Mouse (Mus musculus) midbrain, embryonic 11.5 days (tissue): ENCODE data around the gene Wfdc8. TPM values are rescaled to one million over a fixed set of nuclear protein-coding genes. Genes with fewer than 3 reads are reported as not detected.

Experiments used
- ATAC-seq: fragments of 200-750 bp; cut with Nextera tagmentation; 2 replicates; pipeline ENCODE4 v1.8.0; 2017; ENCODE audit warnings: moderate TSS enrichment, moderate library complexity; ENCODE audit not compliant: low FRiP score
- DNase-seq: peaks from one replicate; pipeline ENCODE4 v3.0.0; 2015; ENCODE audit warnings: low spot score; ENCODE audit errors: missing footprints
- H3K27ac ChIP-seq: fragments of 300-500 bp; sonication (generic); 2 replicates; pipeline ENCODE4 v1.5.1; 2014; ENCODE audit warnings: low read depth, low read length
- H3K27me3 ChIP-seq: fragments of 300-500 bp; sonication (generic); 2 replicates; pipeline ENCODE4 v1.6.1; 2014; ENCODE audit warnings: mild to moderate bottlenecking, low read length, moderate library complexity, mixed read lengths; ENCODE audit not compliant: control insufficient read depth, insufficient read depth
- H3K36me3 ChIP-seq: fragments of 300-500 bp; sonication (generic); 2 replicates; pipeline ENCODE4 v1.6.1; 2014; ENCODE audit warnings: mild to moderate bottlenecking, low read length, moderate library complexity, mixed read lengths; ENCODE audit not compliant: control insufficient read depth, insufficient read depth
- H3K4me1 ChIP-seq: fragments of 300-500 bp; sonication (generic); 2 replicates; pipeline ENCODE4 v1.6.1; 2014; ENCODE audit warnings: low read length; ENCODE audit not compliant: control insufficient read depth, insufficient read depth
- H3K4me2 ChIP-seq: fragments of 300-500 bp; sonication (generic); 2 replicates; pipeline ENCODE4 v1.6.1; 2014; ENCODE audit warnings: mild to moderate bottlenecking, moderate library complexity
- H3K4me3 ChIP-seq: fragments of 300-500 bp; sonication (generic); 2 replicates; pipeline ENCODE4 v1.5.1; 2014; ENCODE audit warnings: low read depth, low read length
- H3K9ac ChIP-seq: fragments of 300-500 bp; sonication (generic); 2 replicates; pipeline ENCODE4 v1.6.1; 2014; ENCODE audit warnings: low read length
- H3K9me3 ChIP-seq: fragments of 300-500 bp; sonication (generic); 2 replicates; pipeline ENCODE4 v1.6.1; 2016; ENCODE audit warnings: low read length; ENCODE audit not compliant: control insufficient read depth
- WGBS: fragments of 180-500 bp; shearing (Covaris S2); extraction: QIAGEN DNeasy Blood & Tissue Kit; methylation state at CpG from one replicate; pipeline ENCODE4 v1.1.7; 2014; 5-methylcytosine and 5-hydroxymethylcytosine counted together
- polyA plus RNA-seq: library from polyadenylated mRNA; unstranded; fragments of >200 nt; fragmentation: Nextera tagmentation; extraction: Ambion mirVana; gene quantifications from 2 replicates; pipeline ENCODE4 v1.2.1, GENCODE M21; 2014

The Wfdc8 gene
- polyA plus RNA-seq, 1 experiment from 2014 or later: not detected

DNA sequence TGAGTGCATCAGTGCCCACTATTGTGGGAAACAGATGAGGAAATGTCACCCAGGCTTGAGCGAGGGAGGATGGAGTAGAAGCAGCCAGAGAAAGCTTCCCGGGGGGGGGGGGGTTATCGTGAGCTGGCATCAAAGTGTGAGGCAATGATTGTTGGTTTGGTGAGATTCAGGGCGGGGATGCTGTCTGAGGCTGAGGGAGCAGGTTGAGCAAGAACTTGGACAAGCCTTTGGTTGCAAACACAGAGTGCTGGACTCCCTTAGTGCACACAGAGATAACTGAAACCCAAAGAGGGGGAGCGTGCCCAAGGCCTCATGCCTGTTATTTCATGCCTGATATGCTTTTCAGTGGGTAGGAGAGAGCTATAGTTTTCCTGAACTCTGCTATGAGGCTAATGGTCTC lies 46.0 kb downstream of the Wfdc8 start:
- Histone ChIP-seq H3K27ac (no peak overlapping the region), H3K36me3 (no peaks in the 10 kb centered on the region), H3K9me3 (no peaks in the 10 kb centered on the region), H3K4me2 (no peak overlapping the region), H3K27me3 (peaks cover 2% of the 10 kb centered on the region; the same call in 1 of the 2 replicates), H3K9ac (no peak overlapping the region), H3K4me1 (peaks cover 13% of the 10 kb centered on the region), H3K4me3 (no peak overlapping the region)
- ATAC-seq (no peak), DNase-seq (no peak)
- 92% methylated on average over 5 of the region's 5 CpGs for WGBS

- H3K4me3 ChIP-seq: no peak overlapping the region
- ATAC-seq (no peak), DNase-seq (no peak)
- WGBS: 81% methylated on average over 2 of the region's 2 CpGs
- H3K27ac ChIP-seq: no peak overlapping the region
- H3K36me3 ChIP-seq: no peaks in the 10 kb centered on the region
- H3K4me2 ChIP-seq: no peak overlapping the region
- no peak overlapping the region for H3K9ac ChIP-seq
- peaks cover 16% of the 10 kb centered on the region for H3K4me1 ChIP-seq
- H3K9me3 ChIP-seq: no peaks in the 10 kb centered on the region
- H3K27me3 ChIP-seq: peaks cover 6% of the 10 kb centered on the region; the same call in 1 of the 2 replicates
Measured at GRCm38 (mm10) chr2:164566997-164567396, 46.4 kb downstream of the Wfdc8 start.

DNA sequence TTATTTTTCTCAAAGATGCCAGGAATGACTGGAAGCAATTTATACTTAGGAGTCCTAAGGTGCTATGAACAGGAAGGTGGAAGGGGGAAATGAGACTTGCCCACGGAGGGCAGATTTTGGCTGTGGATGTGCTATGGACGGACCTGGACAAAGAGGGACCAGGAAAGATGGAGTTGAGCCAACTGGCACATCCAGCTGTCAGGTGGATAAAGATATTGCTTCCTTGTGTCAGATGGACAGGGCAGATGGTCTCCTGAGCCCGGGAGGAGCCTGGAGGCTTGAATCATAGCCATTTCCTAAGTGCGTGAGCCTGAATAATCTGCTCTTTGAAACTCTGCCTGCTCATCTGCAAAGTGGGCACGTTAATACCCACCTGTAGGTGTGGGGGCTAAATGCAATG lies 49.1 kb downstream of the Wfdc8 start:
- H3K27ac ChIP-seq: no peak overlapping the region
- no peaks in the 10 kb centered on the region for H3K36me3 ChIP-seq
- H3K4me2 ChIP-seq: no peak overlapping the region
- WGBS: 78% methylated on average over 5 of the region's 5 CpGs
- DNase-seq (no peak), ATAC-seq (no peak)
- no peak overlapping the region for H3K4me3 ChIP-seq
- H3K4me1 ChIP-seq: peaks cover 16% of the 10 kb centered on the region
- H3K9ac ChIP-seq: no peak overlapping the region
- no peaks in the 10 kb centered on the region for H3K9me3 ChIP-seq
- H3K27me3 ChIP-seq: peaks cover 7% of the 10 kb centered on the region; the same call in 1 of the 2 replicates

GRCm38 (mm10) chr2:164563339-164564038 lies 49.9 kb downstream of the Wfdc8 start:
- Histone ChIP-seq H3K4me1 (peaks cover 16% of the 10 kb centered on the region), H3K9me3 (no peaks in the 10 kb centered on the region), H3K4me2 (peak overlapping the region; percentile 95), H3K27ac (no peak overlapping the region), H3K9ac (peak overlapping the region; percentile 74), H3K4me3 (peak overlapping the region; percentile 37), H3K36me3 (no peaks in the 10 kb centered on the region), H3K27me3 (peaks cover 7% of the 10 kb centered on the region; the same call in 1 of the 2 replicates)
- ATAC-seq (peak; percentile 73), DNase-seq (peak; percentile 97)
- 1% methylated on average over 31 of the region's 32 CpGs for WGBS

- Histone ChIP-seq H3K27me3 (peaks cover 7% of the 10 kb centered on the region; the same call in 1 of the 2 replicates), H3K4me1 (peaks cover 16% of the 10 kb centered on the region), H3K36me3 (no peaks in the 10 kb centered on the region), H3K9ac (peak within 1 kb of the TSS; percentile 74), H3K4me3 (peak within 1 kb of the TSS; percentile 37), H3K9me3 (no peaks in the 10 kb centered on the region), H3K27ac (no peak within 1 kb of the TSS), H3K4me2 (peak within 1 kb of the TSS; percentile 95)
- DNase-seq: no peak
- 5% methylated on average over 24 of the region's 24 CpGs for WGBS
- ATAC-seq: peak; percentile 67
Measured at GRCm38 (mm10) chr2:164562391-164563188, 50.8 kb downstream of the Wfdc8 start, which contains the start of gene Wfdc2. Wfdc2 (plus strand) TSS chr2:164562413.

GRCm38 (mm10) chr2:164560106-164560505 lies 53.3 kb downstream of the Wfdc8 start:
- H3K27ac ChIP-seq: no peak overlapping the region
- H3K4me3 ChIP-seq: no peak overlapping the region
- no peak overlapping the region for H3K4me2 ChIP-seq
- ATAC-seq (no peak), DNase-seq (no peak)
- no peak overlapping the region for H3K9ac ChIP-seq
- peaks cover 16% of the 10 kb centered on the region for H3K4me1 ChIP-seq
- H3K36me3 ChIP-seq: no peaks in the 10 kb centered on the region
- H3K27me3 ChIP-seq: peaks cover 7% of the 10 kb centered on the region; the same call in 1 of the 2 replicates
- no peaks in the 10 kb centered on the region for H3K9me3 ChIP-seq
- 92% methylated on average over 8 of the region's 8 CpGs for WGBS

DNA sequence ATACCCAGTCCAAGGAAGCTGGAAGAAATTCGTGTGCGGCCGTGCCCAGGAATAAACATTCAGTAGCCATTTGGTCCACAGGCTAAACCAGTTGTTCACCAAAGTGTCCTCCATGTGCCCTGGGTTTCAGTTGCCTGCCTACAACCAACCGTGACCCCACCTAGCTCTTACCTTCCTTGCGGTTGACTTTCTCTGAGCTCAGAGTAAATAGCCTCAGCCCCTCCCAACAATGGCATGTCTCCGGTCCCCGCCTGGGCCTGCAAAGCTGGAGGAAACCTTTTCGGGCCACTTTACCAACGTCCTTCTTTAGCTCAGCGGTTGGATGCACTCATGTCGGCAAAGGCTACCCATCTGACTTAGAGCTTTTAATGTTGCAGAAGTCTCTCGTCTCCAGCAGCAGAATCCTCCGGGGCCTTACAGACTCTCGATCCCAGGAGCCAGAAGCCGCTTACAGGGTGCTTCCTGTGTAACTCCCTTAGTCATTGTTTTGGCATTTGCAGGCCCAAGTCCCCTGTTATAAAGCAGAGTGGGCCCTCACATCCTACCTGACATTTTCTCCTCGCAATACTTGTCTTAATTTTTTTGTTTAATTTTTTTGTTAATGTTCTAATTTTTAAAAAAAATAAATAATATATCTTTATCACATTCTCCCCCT lies 54.3 kb downstream of the Wfdc8 start:
- DNase-seq (no peak), ATAC-seq (no peak)
- Histone ChIP-seq H3K36me3 (no peaks in the 10 kb centered on the region), H3K4me1 (peaks cover 16% of the 10 kb centered on the region), H3K27ac (no peak overlapping the region), H3K9ac (no peak overlapping the region), H3K4me2 (no peak overlapping the region), H3K27me3 (peaks cover 7% of the 10 kb centered on the region; the same call in 1 of the 2 replicates), H3K4me3 (no peak overlapping the region), H3K9me3 (no peaks in the 10 kb centered on the region)
- WGBS: 47% methylated on average over 16 of the region's 16 CpGs

- ATAC-seq (no peak), DNase-seq (no peak)
- Histone ChIP-seq H3K4me2 (no peak overlapping the region), H3K27me3 (peaks cover 7% of the 10 kb centered on the region; the same call in 1 of the 2 replicates), H3K9ac (no peak overlapping the region), H3K36me3 (no peaks in the 10 kb centered on the region), H3K9me3 (no peaks in the 10 kb centered on the region), H3K27ac (no peak overlapping the region), H3K4me3 (no peak overlapping the region), H3K4me1 (peaks cover 12% of the 10 kb centered on the region)
- WGBS: 86% methylated on average over 8 of the region's 8 CpGs
Measured at GRCm38 (mm10) chr2:164558426-164558825, 55.0 kb downstream of the Wfdc8 start.
